Mouse (Mus musculus): ENCODE results near the gene Gm21996.
"Not testable (repeated sequence)": the region's sequence is repeated elsewhere in the genome, so short reads cannot be mapped to it uniquely, and the experiment has no call there.

The Gm21996 gene

GRCm38 (mm10) chrY:89745432-89745831, at the start of gene Gm21996:
TSS of gene Gm21996 (minus strand) at chrY:89745532.
- H3K27me3 ChIP-seq (ENCODE audit: insufficient read depth, low read length); H3K4me1 ChIP-seq (replicated peaks; ENCODE audit: low read depth, low read length); H3K9me3 ChIP-seq (ENCODE audit: low read length); H3K4me3 ChIP-seq (replicated peaks; ENCODE audit: low read length); H3K36me3 ChIP-seq (ENCODE audit: insufficient read depth, low read length): not testable (repeated sequence)
